Mouse (Mus musculus): ENCODE measurements around the gene Rhox4a. TPM values are rescaled to one million over a fixed set of nuclear protein-coding genes. Genes with fewer than 3 reads are reported as not detected.

Rhox4a gene
- polyA plus RNA-seq (2012; fragmentation: generic; extraction: Trizol), result not detected

GRCm38 (mm10) chrX:37265038-37265437 is at the start of gene Rhox4a:
Gene Rhox4a (plus strand): TSS chrX:37265338.

GRCm38 (mm10) chrX:37222158-37222557 is 43.0 kb upstream of the Rhox4a start, which contains the start of gene Rhox1:
Gene Rhox1 (minus strand): TSS chrX:37222258.

GRCm38 (mm10) chrX:37244676-37245075 is 20.5 kb upstream of the Rhox4a start, which contains the start of gene Rhox2a:
Gene Rhox2a (plus strand): TSS chrX:37244976.

GRCm38 (mm10) chrX:37249619-37250018 is 15.5 kb upstream of the Rhox4a start, which contains the start of gene Rhox3a:
Gene Rhox3a (plus strand): TSS chrX:37249919.

Other genes with a start within 250 kb of the Rhox4a start
- gene Sowahd, start 216.5 kb upstream of the Rhox4a start, polyA plus RNA-seq (2012; fragmentation: generic; extraction: Trizol), result not detected
- gene Rpl39, start 179.9 kb upstream of the Rhox4a start, polyA plus RNA-seq (2012; fragmentation: generic; extraction: Trizol), result 1,000 to 10,000 TPM; 3,168 to 4,181 TPM
- 1 to 10 TPM; 1.4 to 5.8 TPM for gene Upf3b, start 155.0 kb upstream of the Rhox4a start, polyA plus RNA-seq (2012; fragmentation: generic; extraction: Trizol)
- gene Nkap, start 138.5 kb upstream of the Rhox4a start, polyA plus RNA-seq (2012; fragmentation: generic; extraction: Trizol), result 1 to 10 TPM; 2.4 to 4.0 TPM
- under 1 TPM; 0.02 to 0.04 TPM for gene Akap14, start 96.5 kb upstream of the Rhox4a start, polyA plus RNA-seq (2012; fragmentation: generic; extraction: Trizol)
- gene Ndufa1, start 74.2 kb upstream of the Rhox4a start, polyA plus RNA-seq (2012; fragmentation: generic; extraction: Trizol), result 100 to 1,000 TPM in 1 of 2 experiments, 10 to 100 TPM in 1; 63.4 to 540 TPM
- 1 to 10 TPM; 4.5 to 7.6 TPM for gene Rnf113a1, start 74.1 kb upstream of the Rhox4a start, polyA plus RNA-seq (2012; fragmentation: generic; extraction: Trizol)
- gene Gm9, start 54.3 kb upstream of the Rhox4a start, polyA plus RNA-seq (2012; fragmentation: generic; extraction: Trizol), result not detected
- gene Rhox1, start 43.1 kb upstream of the Rhox4a start, polyA plus RNA-seq (2012; fragmentation: generic; extraction: Trizol), result not detected
- gene Rhox2a, start 20.4 kb upstream of the Rhox4a start, polyA plus RNA-seq (2012; fragmentation: generic; extraction: Trizol), result not detected
- not detected for gene Rhox3a, start 15.4 kb upstream of the Rhox4a start, polyA plus RNA-seq (2012; fragmentation: generic; extraction: Trizol)
- gene Rhox3a2, start 114.7 kb downstream of the Rhox4a start, polyA plus RNA-seq (2012; fragmentation: generic; extraction: Trizol), result not detected
- gene Rhox4a2, start 125.5 kb downstream of the Rhox4a start, polyA plus RNA-seq (2012; fragmentation: generic; extraction: Trizol), result not detected
- not detected for gene Rhox2b, start 146.7 kb downstream of the Rhox4a start, polyA plus RNA-seq (2012; fragmentation: generic; extraction: Trizol)
- gene Rhox4b, start 167.2 kb downstream of the Rhox4a start, polyA plus RNA-seq (2012; fragmentation: generic; extraction: Trizol), result not detected
- not detected for gene Rhox2c, start 188.3 kb downstream of the Rhox4a start, polyA plus RNA-seq (2012; fragmentation: generic; extraction: Trizol)
- gene Rhox3c, start 193.2 kb downstream of the Rhox4a start, polyA plus RNA-seq (2012; fragmentation: generic; extraction: Trizol), result not detected
- not detected for gene Rhox4c, start 215.0 kb downstream of the Rhox4a start, polyA plus RNA-seq (2012; fragmentation: generic; extraction: Trizol)
- gene Rhox2d, start 228.1 kb downstream of the Rhox4a start, polyA plus RNA-seq (2012; fragmentation: generic; extraction: Trizol), result not detected
- gene Rhox4d, start 249.0 kb downstream of the Rhox4a start, polyA plus RNA-seq (2012; fragmentation: generic; extraction: Trizol), result not detected

Data from C3H10T1/2 (cell line).